Mouse (Mus musculus) liver, postnatal 0 days (tissue): ENCODE results near the gene Tshz2. TPM values are rescaled to one million over a fixed set of nuclear protein-coding genes. Genes with fewer than 3 reads are reported as not detected.

Experiments
- ATAC-seq: fragments of 200-750 bp; cut with Nextera tagmentation; 2 replicates; pipeline ENCODE4 v1.8.0; 2017; ENCODE audit warnings: mild to moderate bottlenecking, moderate library complexity
- DNase-seq: peaks from one replicate; pipeline ENCODE4 v3.0.0-alpha.2; 2016
- H3K27ac ChIP-seq: fragments of 300-500 bp; sonication (generic); 2 replicates; pipeline ENCODE4 v1.5.1; 2014; ENCODE audit warnings: antibody characterized with exemption, moderate library complexity, mild to moderate bottlenecking, low read depth
- H3K27me3 ChIP-seq: fragments of 300-500 bp; sonication (generic); 2 replicates; pipeline ENCODE4 v1.6.1; 2014; ENCODE audit warnings: low read length, control low read depth, mixed read lengths; ENCODE audit not compliant: insufficient read depth
- H3K36me3 ChIP-seq: fragments of 300-500 bp; sonication (generic); replicated peaks from 2 replicates; pipeline ENCODE4 v1.6.1; 2014; ENCODE audit warnings: mild to moderate bottlenecking, control low read depth, low read length, moderate library complexity, mixed read lengths; ENCODE audit not compliant: insufficient read depth
- H3K4me1 ChIP-seq: fragments of 300-500 bp; sonication (generic); 2 replicates; pipeline ENCODE4 v1.6.1; 2014; ENCODE audit warnings: antibody characterized with exemption, mild to moderate bottlenecking, control low read depth; ENCODE audit not compliant: insufficient read depth
- H3K4me2 ChIP-seq: fragments of 300-500 bp; sonication (generic); 2 replicates; pipeline ENCODE4 v1.6.1; 2014; ENCODE audit warnings: low read depth, mild to moderate bottlenecking, low read length, moderate library complexity, mixed read lengths
- H3K4me3 ChIP-seq: fragments of 300-500 bp; sonication (generic); 2 replicates; pipeline ENCODE4 v1.5.1; 2014; ENCODE audit warnings: low read depth, low read length
- H3K9ac ChIP-seq: fragments of 300-500 bp; sonication (generic); replicated peaks from 2 replicates; pipeline ENCODE4 v1.6.1; 2014; ENCODE audit warnings: mild to moderate bottlenecking, moderate library complexity
- H3K9me3 ChIP-seq: fragments of 300-500 bp; sonication (generic); 2 replicates; pipeline ENCODE4 v1.6.1; 2016; ENCODE audit warnings: mild to moderate bottlenecking, control low read depth, low read length, mixed read lengths
- CTCF ChIP-seq: sonication (generic); IDR thresholded peaks from 2 replicates; pipeline ENCODE4 v1.5.1; 2016; ENCODE audit warnings: antibody characterized with exemption, low read depth
- EP300 ChIP-seq: IDR thresholded peaks from 2 replicates; pipeline ENCODE4 v1.6.1; 2016; ENCODE audit warnings: antibody characterized with exemption, low read depth, mild to moderate bottlenecking
- WGBS: fragments of 180-500 bp; shearing (Covaris S2); extraction: QIAGEN DNeasy Blood & Tissue Kit; methylation state at CpG from one replicate; pipeline ENCODE4 v1.1.7; 2014; ENCODE audit not compliant: insufficient replicate concordance; 5-methylcytosine and 5-hydroxymethylcytosine counted together
- polyA plus RNA-seq: library from polyadenylated mRNA; unstranded; fragments of >200 nt; fragmentation: Nextera tagmentation; extraction: Ambion mirVana; gene quantifications from 2 replicates; pipeline ENCODE4 v1.2.1, GENCODE M21; 2015

The Tshz2 gene
- polyA plus RNA-seq, 1 experiment from 2014 or later = 1.5 TPM

DNA sequence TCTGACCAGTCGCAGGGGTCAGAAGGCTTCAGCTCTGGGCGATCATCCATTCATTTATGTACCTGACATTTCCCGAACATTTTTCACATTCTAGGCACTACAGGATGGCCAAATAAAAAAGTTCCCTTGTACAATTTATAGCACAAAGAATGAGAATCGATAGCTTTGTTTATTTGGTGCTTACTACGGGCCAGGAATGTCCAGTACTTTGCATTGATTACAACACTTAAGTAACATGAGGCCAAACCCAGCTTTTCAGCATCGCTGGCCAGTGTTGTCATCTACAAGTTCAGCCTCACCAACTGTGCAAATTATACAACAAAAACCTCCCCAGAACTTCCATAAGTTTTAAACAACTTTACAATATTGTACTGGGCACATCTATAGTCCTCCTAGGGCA, 315.3 kb downstream of the Tshz2 start:
- no peak overlapping the region for H3K4me3 ChIP-seq
- TF ChIP-seq CTCF = no peak
- no peak for TF ChIP-seq EP300
- no peaks in the 10 kb centered on the region for H3K4me1 ChIP-seq
- no peaks in the 10 kb centered on the region for H3K27me3 ChIP-seq
- H3K9me3 ChIP-seq = no peaks in the 10 kb centered on the region
- no peaks in the 10 kb centered on the region for H3K36me3 ChIP-seq
- no peak overlapping the region for H3K27ac ChIP-seq
- H3K9ac ChIP-seq = no peak overlapping the region
- WGBS = 64% methylated on average over 6 of the region's 6 CpGs
- ATAC-seq (0 out of 2 replicates have a peak, but pooled peaks have one; percentile 27), DNase-seq (no peak)
- no peak overlapping the region for H3K4me2 ChIP-seq

DNA sequence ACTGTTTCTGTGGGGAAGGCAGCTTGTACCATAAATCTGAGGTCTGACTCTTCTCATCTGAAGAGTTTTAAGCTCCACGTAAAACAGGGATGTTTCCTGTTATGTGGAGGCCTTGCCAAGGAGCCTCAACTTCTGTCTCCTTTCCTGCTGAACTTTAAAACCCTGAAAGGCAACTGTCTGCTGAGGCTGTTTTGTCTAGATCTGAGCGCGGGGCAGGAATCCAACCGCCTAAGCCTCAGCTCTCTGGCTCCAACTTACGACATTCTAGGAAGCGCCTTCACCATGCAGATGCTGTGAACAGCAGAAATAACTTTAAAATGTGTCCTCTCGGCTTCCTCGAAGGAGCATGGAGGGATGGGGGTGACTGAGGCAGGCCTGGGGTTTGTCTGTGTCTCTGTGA, 318.2 kb downstream of the Tshz2 start:
- TF ChIP-seq CTCF (no peak), EP300 (no peak)
- WGBS = 77% methylated on average over 8 of the region's 8 CpGs

DNA sequence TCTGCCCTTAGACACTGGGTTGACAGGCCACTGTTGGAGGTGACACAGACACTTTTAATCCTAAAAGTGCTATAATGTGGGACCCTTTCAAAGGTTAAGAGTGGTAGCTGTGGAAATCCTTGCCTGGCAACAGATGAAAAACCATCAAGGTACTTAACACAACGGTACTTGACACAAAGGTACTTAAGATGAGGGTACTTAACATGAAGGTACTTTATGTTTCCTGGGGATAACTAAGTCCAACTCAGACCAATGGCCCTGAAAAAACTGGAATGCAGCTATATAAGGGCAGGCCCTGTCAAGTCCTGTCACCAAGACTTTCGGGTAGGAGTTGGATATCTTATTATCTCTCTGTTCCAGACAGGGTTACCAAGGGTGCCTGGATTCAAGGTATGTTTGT, 320.2 kb downstream of the Tshz2 start:
- ATAC-seq (no peak), DNase-seq (no peak)
- TF ChIP-seq CTCF (no peak), EP300 (no peak)
- no peak overlapping the region for H3K4me3 ChIP-seq
- H3K9me3 ChIP-seq = no peaks in the 10 kb centered on the region
- H3K9ac ChIP-seq = no peak overlapping the region
- H3K27me3 ChIP-seq = no peaks in the 10 kb centered on the region
- no peak overlapping the region for H3K4me2 ChIP-seq
- H3K36me3 ChIP-seq = no peaks in the 10 kb centered on the region
- 82% methylated on average over 2 of the region's 2 CpGs for WGBS
- H3K4me1 ChIP-seq = no peaks in the 10 kb centered on the region
- no peak overlapping the region for H3K27ac ChIP-seq

More for the DNA sequence above, 318.2 kb downstream of the Tshz2 start:
- H3K36me3 ChIP-seq = no peaks in the 10 kb centered on the region
- ATAC-seq (no peak), DNase-seq (no peak)
- no peak overlapping the region for H3K4me3 ChIP-seq
- H3K4me2 ChIP-seq = no peak overlapping the region
- no peaks in the 10 kb centered on the region for H3K27me3 ChIP-seq
- no peaks in the 10 kb centered on the region for H3K9me3 ChIP-seq
- no peaks in the 10 kb centered on the region for H3K4me1 ChIP-seq
- H3K27ac ChIP-seq = no peak overlapping the region
- no peak overlapping the region for H3K9ac ChIP-seq

DNA sequence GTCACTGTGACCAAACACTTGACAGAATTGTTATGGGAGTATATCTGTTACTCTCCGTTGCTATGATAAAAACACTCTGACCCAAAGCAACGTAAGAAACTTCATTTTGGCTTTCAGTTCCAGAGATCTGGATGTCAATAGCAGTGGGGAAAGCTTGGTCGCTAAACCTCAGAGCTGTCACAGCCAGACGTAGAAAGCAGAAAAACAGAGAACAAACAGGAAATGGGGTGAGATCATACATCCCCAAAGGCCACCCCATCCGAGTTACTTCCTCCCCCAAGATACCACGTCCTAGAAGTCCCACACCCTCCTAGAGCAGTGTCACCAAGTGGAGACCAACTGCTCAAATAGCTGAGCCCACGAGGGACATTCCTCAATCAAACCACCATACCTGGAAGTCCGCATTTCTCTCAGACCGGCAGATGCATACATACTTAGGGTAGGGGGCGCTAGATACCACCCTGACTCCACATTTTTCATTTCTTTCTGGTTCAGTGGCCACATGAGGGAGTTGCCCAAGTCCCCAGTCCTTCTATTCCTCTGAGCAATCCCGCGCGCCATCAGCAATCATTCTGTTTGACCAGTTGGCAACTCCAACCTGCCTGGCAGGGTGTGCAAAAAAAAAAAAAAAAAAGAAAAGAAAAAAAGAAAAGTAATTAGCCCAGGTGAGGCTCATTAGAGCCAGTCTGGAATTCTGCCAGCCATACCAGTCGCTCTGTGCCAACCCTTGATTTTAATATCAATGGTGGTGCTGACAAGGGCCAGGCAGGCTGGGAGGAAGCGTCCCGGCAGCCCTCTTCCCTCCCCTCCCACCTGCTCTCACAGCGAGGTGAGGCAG, 326.1 kb downstream of the Tshz2 start:
- 0 out of 2 replicates have a peak, but pooled peaks cover 5% of the 10 kb centered on the region for H3K27me3 ChIP-seq
- no peak overlapping the region for H3K9ac ChIP-seq
- TF ChIP-seq EP300 = no peak
- peak; percentile 31 for TF ChIP-seq CTCF
- H3K9me3 ChIP-seq = no peaks in the 10 kb centered on the region
- H3K36me3 ChIP-seq = no peaks in the 10 kb centered on the region
- no peak for DNase-seq
- no peak overlapping the region for H3K4me3 ChIP-seq
- H3K4me1 ChIP-seq = no peaks in the 10 kb centered on the region
- WGBS = 37% methylated on average over 17 of the region's 17 CpGs
- no peak overlapping the region for H3K27ac ChIP-seq
- H3K4me2 ChIP-seq = no peak overlapping the region
- no peak for ATAC-seq

DNA sequence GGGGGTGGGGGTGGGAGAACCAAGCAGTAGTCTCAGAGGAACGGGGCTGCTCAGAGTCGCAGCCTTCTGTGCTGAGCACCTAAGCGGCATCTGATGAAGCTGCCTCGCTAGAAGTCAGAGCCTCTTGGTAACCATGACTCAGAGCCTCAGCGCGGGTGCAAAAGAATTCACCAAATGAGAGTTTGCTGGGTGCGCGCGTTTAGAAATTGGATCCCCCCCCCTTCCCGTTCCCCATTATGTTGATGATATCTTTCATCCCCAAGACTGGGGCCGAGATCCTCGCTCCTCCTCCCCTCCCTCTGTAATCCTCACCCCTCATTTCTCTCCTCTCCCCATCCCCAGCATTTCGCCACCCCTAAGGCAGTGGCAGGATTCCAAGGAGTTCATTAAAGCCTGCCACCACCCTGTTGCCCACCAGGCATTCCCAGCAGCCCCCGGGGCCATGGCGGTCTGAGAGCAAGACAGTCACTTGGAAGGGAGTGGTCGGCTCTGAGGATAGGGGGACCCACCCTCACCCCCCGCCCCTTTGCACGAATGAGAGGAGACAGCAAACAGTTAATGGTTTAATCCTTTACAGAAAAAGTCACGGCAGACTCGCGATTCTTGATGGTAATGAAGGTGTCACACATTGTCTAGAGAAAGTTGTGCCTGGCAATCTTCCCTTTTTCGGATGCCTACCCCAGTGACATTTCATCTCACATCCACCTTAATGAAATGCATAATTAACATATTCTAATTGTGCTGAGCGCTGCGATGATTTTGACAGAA, 328.8 kb downstream of the Tshz2 start:
- 37% methylated on average over 24 of the region's 24 CpGs for WGBS
- Histone ChIP-seq H3K4me3 (no peak overlapping the region), H3K9me3 (no peaks in the 10 kb centered on the region), H3K36me3 (no peaks in the 10 kb centered on the region), H3K4me2 (no peak overlapping the region), H3K27me3 (0 out of 2 replicates have a peak, but pooled peaks cover 5% of the 10 kb centered on the region), H3K9ac (no peak overlapping the region), H3K4me1 (no peaks in the 10 kb centered on the region), H3K27ac (no peak overlapping the region)
- TF ChIP-seq CTCF (no peak), EP300 (no peak)
- no peak for ATAC-seq
- DNase-seq = no peak

DNA sequence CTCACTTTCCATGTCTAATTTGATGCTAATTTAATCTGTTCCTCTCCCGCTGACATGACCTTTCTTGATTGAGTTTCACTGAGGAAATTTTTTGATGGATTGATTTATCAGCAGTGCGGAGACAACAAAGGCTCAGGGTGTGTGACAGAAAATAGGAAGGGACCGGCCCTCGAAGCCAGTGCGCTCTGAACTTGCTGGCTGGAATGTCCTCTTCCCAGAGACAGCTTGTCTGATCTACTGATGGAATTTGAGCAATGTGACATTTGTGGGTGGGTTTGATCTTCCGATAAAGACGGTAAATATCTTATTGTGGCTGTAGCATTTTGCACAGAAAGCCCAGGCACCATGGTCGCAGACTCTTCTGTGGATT, 329.4 kb downstream of the Tshz2 start:
- H3K27ac ChIP-seq = no peak overlapping the region
- TF ChIP-seq EP300 = no peak
- no peak for TF ChIP-seq CTCF
- no peak overlapping the region for H3K9ac ChIP-seq
- DNase-seq (no peak), ATAC-seq (no peak)
- H3K9me3 ChIP-seq = no peaks in the 10 kb centered on the region
- 36% methylated on average over 8 of the region's 8 CpGs for WGBS
- no peaks in the 10 kb centered on the region for H3K36me3 ChIP-seq
- 0 out of 2 replicates have a peak, but pooled peaks cover 5% of the 10 kb centered on the region for H3K27me3 ChIP-seq
- H3K4me2 ChIP-seq = no peak overlapping the region
- H3K4me1 ChIP-seq = no peaks in the 10 kb centered on the region
- H3K4me3 ChIP-seq = no peak overlapping the region
